Mouse (Mus musculus): Measurements from ENCODE around the gene Col1a2. TPM values are rescaled to one million over a fixed set of nuclear protein-coding genes. Genes with fewer than 3 reads are reported as not detected.
A peak's percentile ranks its signal among the peaks of the same experiment; 100 is the strongest.

Col1a2 gene
- polyA plus RNA-seq, 1 experiment from 2014 or later = 892 TPM

GRCm38 (mm10) chr6:4521031-4521430, 16.4 kb downstream of the Col1a2 start:
- no peak overlapping the region for H3K4me2 ChIP-seq
- peaks cover 89% of the 10 kb centered on the region for H3K36me3 ChIP-seq
- H3K4me1 ChIP-seq = 0 out of 2 replicates have a peak, but pooled peaks cover 4% of the 10 kb centered on the region
- no peaks in the 10 kb centered on the region for H3K27me3 ChIP-seq
- H3K9ac ChIP-seq = no peak overlapping the region
- WGBS = 64% methylated on average over 3 of the region's 3 CpGs
- no peak overlapping the region for H3K4me3 ChIP-seq
- H3K27ac ChIP-seq = 0 out of 2 replicates have a peak overlapping the region, but pooled peaks have one; percentile 30
- H3K9me3 ChIP-seq = no peaks in the 10 kb centered on the region
- no peak for ATAC-seq (ENCODE audit: insufficient number of reproducible peaks, insufficient read depth, low FRiP score, low TSS enrichment, low read depth)

- peaks cover 86% of the 10 kb centered on the region for H3K36me3 ChIP-seq
- WGBS = 91% methylated on average over 7 of the region's 7 CpGs
- no peak overlapping the region for H3K9ac ChIP-seq
- H3K9me3 ChIP-seq = no peaks in the 10 kb centered on the region
- H3K4me2 ChIP-seq = no peak overlapping the region
- H3K4me1 ChIP-seq = no peaks in the 10 kb centered on the region
- H3K4me3 ChIP-seq = no peak overlapping the region
- no peak overlapping the region for H3K27ac ChIP-seq
- no peak for ATAC-seq (ENCODE audit: insufficient number of reproducible peaks, insufficient read depth, low FRiP score, low TSS enrichment, low read depth)
- no peaks in the 10 kb centered on the region for H3K27me3 ChIP-seq
Observed at GRCm38 (mm10) chr6:4528439-4528838, 23.8 kb downstream of the Col1a2 start.

GRCm38 (mm10) chr6:4530986-4531385, 26.4 kb downstream of the Col1a2 start:
- 86% methylated on average over 4 of the region's 4 CpGs for WGBS
- peaks cover 89% of the 10 kb centered on the region for H3K36me3 ChIP-seq
- no peak for ATAC-seq (ENCODE audit: insufficient number of reproducible peaks, insufficient read depth, low FRiP score, low TSS enrichment, low read depth)
- H3K4me2 ChIP-seq = no peak overlapping the region
- no peak overlapping the region for H3K9ac ChIP-seq
- H3K27ac ChIP-seq = no peak overlapping the region
- no peak overlapping the region for H3K4me3 ChIP-seq
- H3K4me1 ChIP-seq = no peaks in the 10 kb centered on the region
- no peaks in the 10 kb centered on the region for H3K9me3 ChIP-seq
- no peaks in the 10 kb centered on the region for H3K27me3 ChIP-seq

GRCm38 (mm10) chr6:4532898-4533297, 28.3 kb downstream of the Col1a2 start:
- Histone ChIP-seq H3K4me2 (no peak overlapping the region), H3K4me1 (no peaks in the 10 kb centered on the region), H3K27me3 (no peaks in the 10 kb centered on the region), H3K4me3 (no peak overlapping the region), H3K9me3 (no peaks in the 10 kb centered on the region), H3K36me3 (peaks cover 96% of the 10 kb centered on the region), H3K9ac (no peak overlapping the region), H3K27ac (no peak overlapping the region)
- ATAC-seq (ENCODE audit: insufficient number of reproducible peaks, insufficient read depth, low FRiP score, low TSS enrichment, low read depth) = no peak
- 91% methylated on average over 1 of the region's 1 CpGs for WGBS

- Histone ChIP-seq H3K4me1 (no peaks in the 10 kb centered on the region), H3K27me3 (no peaks in the 10 kb centered on the region), H3K9me3 (no peaks in the 10 kb centered on the region), H3K4me2 (no peak overlapping the region), H3K36me3 (peaks cover 95% of the 10 kb centered on the region), H3K9ac (no peak overlapping the region), H3K4me3 (no peak overlapping the region), H3K27ac (no peak overlapping the region)
- 80% methylated on average over 8 of the region's 8 CpGs for WGBS
- no peak for ATAC-seq (ENCODE audit: insufficient number of reproducible peaks, insufficient read depth, low FRiP score, low TSS enrichment, low read depth)
Observed at GRCm38 (mm10) chr6:4534462-4535079, 30.0 kb downstream of the Col1a2 start.

- no peak overlapping the region for H3K27ac ChIP-seq
- no peaks in the 10 kb centered on the region for H3K9me3 ChIP-seq
- WGBS = 81% methylated on average over 7 of the region's 7 CpGs
- no peak overlapping the region for H3K9ac ChIP-seq
- no peaks in the 10 kb centered on the region for H3K27me3 ChIP-seq
- H3K4me1 ChIP-seq = peaks cover 2% of the 10 kb centered on the region; the same call in 1 of the 2 replicates
- H3K4me3 ChIP-seq = no peak overlapping the region
- no peak for ATAC-seq (ENCODE audit: insufficient number of reproducible peaks, insufficient read depth, low FRiP score, low TSS enrichment, low read depth)
- H3K4me2 ChIP-seq = no peak overlapping the region
- H3K36me3 ChIP-seq = peaks cover 49% of the 10 kb centered on the region
Observed at GRCm38 (mm10) chr6:4541926-4542715, 37.5 kb downstream of the Col1a2 start.

GRCm38 (mm10) chr6:4544554-4544953, 39.9 kb downstream of the Col1a2 start:
- ATAC-seq (ENCODE audit: insufficient number of reproducible peaks, insufficient read depth, low FRiP score, low TSS enrichment, low read depth) = no peak
- 44% methylated on average over 6 of the region's 6 CpGs for WGBS
- Histone ChIP-seq H3K4me2 (no peak overlapping the region), H3K36me3 (peaks cover 25% of the 10 kb centered on the region), H3K9ac (no peak overlapping the region), H3K27ac (no peak overlapping the region), H3K9me3 (no peaks in the 10 kb centered on the region), H3K27me3 (no peaks in the 10 kb centered on the region), H3K4me3 (no peak overlapping the region), H3K4me1 (peaks cover 2% of the 10 kb centered on the region; the same call in 1 of the 2 replicates)

GRCm38 (mm10) chr6:4545727-4546126, 41.1 kb downstream of the Col1a2 start:
- WGBS = 38% methylated on average over 8 of the region's 8 CpGs
- Histone ChIP-seq H3K4me2 (no peak overlapping the region), H3K36me3 (peaks cover 15% of the 10 kb centered on the region), H3K9ac (no peak overlapping the region), H3K4me1 (peaks cover 2% of the 10 kb centered on the region; the same call in 1 of the 2 replicates), H3K4me3 (no peak overlapping the region), H3K27ac (no peak overlapping the region), H3K9me3 (no peaks in the 10 kb centered on the region), H3K27me3 (no peaks in the 10 kb centered on the region)
- ATAC-seq (ENCODE audit: insufficient number of reproducible peaks, insufficient read depth, low FRiP score, low TSS enrichment, low read depth) = no peak

GRCm38 (mm10) chr6:4548894-4549293, 44.3 kb downstream of the Col1a2 start:
- Histone ChIP-seq H3K27ac (no peak overlapping the region), H3K9me3 (no peaks in the 10 kb centered on the region), H3K4me1 (peaks cover 2% of the 10 kb centered on the region; the same call in 1 of the 2 replicates), H3K4me3 (no peak overlapping the region), H3K4me2 (no peak overlapping the region), H3K36me3 (no peaks in the 10 kb centered on the region), H3K9ac (no peak overlapping the region), H3K27me3 (no peaks in the 10 kb centered on the region)
- WGBS = 71% methylated on average over 4 of the region's 4 CpGs
- ATAC-seq (ENCODE audit: insufficient number of reproducible peaks, insufficient read depth, low FRiP score, low TSS enrichment, low read depth) = no peak

- Histone ChIP-seq H3K9ac (no peak overlapping the region), H3K4me1 (peaks cover 5% of the 10 kb centered on the region), H3K36me3 (no peaks in the 10 kb centered on the region), H3K27me3 (no peaks in the 10 kb centered on the region), H3K4me2 (no peak overlapping the region), H3K4me3 (no peak overlapping the region), H3K27ac (no peak overlapping the region), H3K9me3 (no peaks in the 10 kb centered on the region)
- no peak for ATAC-seq (ENCODE audit: insufficient number of reproducible peaks, insufficient read depth, low FRiP score, low TSS enrichment, low read depth)
- WGBS = 66% methylated on average over 11 of the region's 11 CpGs
Observed at GRCm38 (mm10) chr6:4549846-4550548, 45.4 kb downstream of the Col1a2 start.

- H3K4me2 ChIP-seq = no peak overlapping the region
- 79% methylated on average over 1 of the region's 1 CpGs for WGBS
- H3K36me3 ChIP-seq = no peaks in the 10 kb centered on the region
- H3K4me1 ChIP-seq = peaks cover 5% of the 10 kb centered on the region
- H3K9ac ChIP-seq = no peak overlapping the region
- H3K9me3 ChIP-seq = no peaks in the 10 kb centered on the region
- H3K4me3 ChIP-seq = no peak overlapping the region
- ATAC-seq (ENCODE audit: insufficient number of reproducible peaks, insufficient read depth, low FRiP score, low TSS enrichment, low read depth) = no peak
- H3K27me3 ChIP-seq = no peaks in the 10 kb centered on the region
- H3K27ac ChIP-seq = no peak overlapping the region
Observed at GRCm38 (mm10) chr6:4550549-4550915, 45.9 kb downstream of the Col1a2 start.
